Mouse (Mus musculus): ENCODE measurements around the gene Cers6.

Cers6 gene

GRCm38 (mm10) chr2:69064759-69065158, 203.5 kb downstream of the Cers6 start:
- TF ChIP-seq CTCF (conservative IDR thresholded peaks at IDR 0.05; ENCODE audit: low read length) (no peak), NANOG (IDR thresholded peaks at IDR 0.05; ENCODE audit: borderline replicate concordance, low read length) (no peak), POU5F1 (IDR thresholded peaks at IDR 0.05; ENCODE audit: borderline replicate concordance, low read length) (no peak)
- Histone ChIP-seq H3K4me1 (replicated peaks; ENCODE audit: low read depth, low read length) (no peaks in the 10 kb centered on the region), H3K36me3 (ENCODE audit: insufficient read depth, low read length) (no peaks in the 10 kb centered on the region), H3K9me3 (ENCODE audit: low read length) (peaks cover 4% of the 10 kb centered on the region; the same call in 1 of the 2 replicates), H3K4me3 (replicated peaks; ENCODE audit: low read length) (no peak overlapping the region), H3K27me3 (ENCODE audit: insufficient read depth, low read length) (no peaks in the 10 kb centered on the region)

DNA sequence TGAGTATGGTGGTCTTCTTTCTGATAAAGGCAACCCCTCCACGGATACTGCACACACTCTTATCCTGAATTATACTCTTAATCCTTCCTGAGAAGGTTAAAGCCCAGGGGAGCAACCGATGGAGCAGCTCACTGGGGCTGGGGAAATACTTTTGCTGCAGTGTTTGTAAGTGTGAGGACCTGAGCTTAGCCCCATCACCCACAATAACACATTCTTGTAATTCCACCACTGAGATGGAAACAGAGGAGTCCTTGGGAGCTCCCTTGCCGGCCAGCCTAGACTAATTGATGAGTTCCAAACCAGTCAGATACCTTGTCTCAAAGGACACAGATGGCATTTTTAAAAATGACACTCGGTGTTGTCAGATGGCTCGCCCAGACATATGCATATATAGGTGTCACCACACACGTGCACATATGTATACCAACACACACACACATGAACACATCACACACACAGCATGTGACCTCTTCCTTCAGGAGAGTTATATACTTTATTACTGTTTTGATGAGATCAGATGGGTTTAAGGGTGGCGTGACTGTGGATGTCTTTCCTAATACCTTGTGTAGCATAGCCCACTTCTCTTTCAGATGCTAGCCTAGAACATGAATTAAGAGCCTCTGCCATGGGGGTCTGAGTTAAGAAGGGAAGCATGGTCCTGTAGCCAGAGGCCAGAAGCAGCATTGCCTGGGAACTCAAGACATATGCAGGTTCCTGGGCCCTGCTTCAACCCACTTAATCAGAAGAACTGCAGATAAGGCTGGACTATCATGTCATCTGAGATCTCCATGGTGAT, 210.4 kb downstream of the Cers6 start:
- TF ChIP-seq NANOG (IDR thresholded peaks at IDR 0.05; ENCODE audit: borderline replicate concordance, low read length) (no peak), POU5F1 (IDR thresholded peaks at IDR 0.05; ENCODE audit: borderline replicate concordance, low read length) (no peak), CTCF (conservative IDR thresholded peaks at IDR 0.05; ENCODE audit: low read length) (no peak)
- Histone ChIP-seq H3K9me3 (ENCODE audit: low read length) (no peaks in the 10 kb centered on the region), H3K27me3 (ENCODE audit: insufficient read depth, low read length) (no peaks in the 10 kb centered on the region), H3K4me3 (replicated peaks; ENCODE audit: low read length) (no peak overlapping the region), H3K4me1 (replicated peaks; ENCODE audit: low read depth, low read length) (no peaks in the 10 kb centered on the region), H3K36me3 (ENCODE audit: insufficient read depth, low read length) (no peaks in the 10 kb centered on the region)

DNA sequence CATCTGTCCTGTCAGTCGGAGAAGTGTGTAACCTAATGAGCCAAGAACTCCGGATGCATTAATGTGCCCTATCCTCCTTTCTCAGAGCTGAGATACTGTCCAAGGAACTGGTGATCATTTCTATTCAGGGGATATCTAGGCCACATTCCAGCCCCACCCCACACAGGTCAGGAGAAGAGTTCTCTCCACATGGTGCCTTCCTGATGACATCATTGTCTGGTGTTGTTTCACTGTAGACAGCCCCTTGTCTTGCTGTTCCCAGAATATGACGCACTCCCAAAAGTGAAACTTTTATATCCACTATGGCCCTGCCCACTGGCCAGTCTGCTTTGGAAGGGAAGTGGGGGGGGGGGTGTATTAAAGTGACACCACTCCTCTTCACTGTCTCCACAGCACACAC, 215.9 kb downstream of the Cers6 start:
- TF ChIP-seq POU5F1 (IDR thresholded peaks at IDR 0.05; ENCODE audit: borderline replicate concordance, low read length): no peak
- no peak for TF ChIP-seq NANOG (IDR thresholded peaks at IDR 0.05; ENCODE audit: borderline replicate concordance, low read length)
- no peak for TF ChIP-seq CTCF (conservative IDR thresholded peaks at IDR 0.05; ENCODE audit: low read length)
- no peak overlapping the region for H3K4me3 ChIP-seq (replicated peaks; ENCODE audit: low read length)
- H3K36me3 ChIP-seq (ENCODE audit: insufficient read depth, low read length): no peaks in the 10 kb centered on the region
- H3K27me3 ChIP-seq (ENCODE audit: insufficient read depth, low read length): no peaks in the 10 kb centered on the region
- peaks cover 5% of the 10 kb centered on the region; the same call in 1 of the 2 replicates for H3K4me1 ChIP-seq (replicated peaks; ENCODE audit: low read depth, low read length)
- H3K9me3 ChIP-seq (ENCODE audit: low read length): no peaks in the 10 kb centered on the region

- no peak for TF ChIP-seq POU5F1 (IDR thresholded peaks at IDR 0.05; ENCODE audit: borderline replicate concordance, low read length)
- no peak for TF ChIP-seq NANOG (IDR thresholded peaks at IDR 0.05; ENCODE audit: borderline replicate concordance, low read length)
- TF ChIP-seq CTCF (conservative IDR thresholded peaks at IDR 0.05; ENCODE audit: low read length): no peak
- H3K27me3 ChIP-seq (ENCODE audit: insufficient read depth, low read length): no peaks in the 10 kb centered on the region
- no peaks in the 10 kb centered on the region for H3K9me3 ChIP-seq (ENCODE audit: low read length)
- H3K4me1 ChIP-seq (replicated peaks; ENCODE audit: low read depth, low read length): peaks cover 5% of the 10 kb centered on the region; the same call in 1 of the 2 replicates
- H3K36me3 ChIP-seq (ENCODE audit: insufficient read depth, low read length): no peaks in the 10 kb centered on the region
- no peak overlapping the region for H3K4me3 ChIP-seq (replicated peaks; ENCODE audit: low read length)
These were observed 219.5 kb downstream of the Cers6 start for GRCm38 (mm10) chr2:69080760-69081159.

- Histone ChIP-seq H3K4me3 (replicated peaks; ENCODE audit: low read length) (no peak overlapping the region), H3K9me3 (ENCODE audit: low read length) (no peaks in the 10 kb centered on the region), H3K36me3 (ENCODE audit: insufficient read depth, low read length) (no peaks in the 10 kb centered on the region), H3K4me1 (replicated peaks; ENCODE audit: low read depth, low read length) (no peaks in the 10 kb centered on the region), H3K27me3 (ENCODE audit: insufficient read depth, low read length) (no peaks in the 10 kb centered on the region)
- TF ChIP-seq NANOG (IDR thresholded peaks at IDR 0.05; ENCODE audit: borderline replicate concordance, low read length): no peak
- no peak for TF ChIP-seq CTCF (conservative IDR thresholded peaks at IDR 0.05; ENCODE audit: low read length)
- TF ChIP-seq POU5F1 (IDR thresholded peaks at IDR 0.05; ENCODE audit: borderline replicate concordance, low read length): no peak
These were observed 221.4 kb downstream of the Cers6 start for GRCm38 (mm10) chr2:69082499-69083197.

GRCm38 (mm10) chr2:69083198-69083509, 221.9 kb downstream of the Cers6 start:
- Histone ChIP-seq H3K4me1 (replicated peaks; ENCODE audit: low read depth, low read length) (no peaks in the 10 kb centered on the region), H3K36me3 (ENCODE audit: insufficient read depth, low read length) (no peaks in the 10 kb centered on the region), H3K27me3 (ENCODE audit: insufficient read depth, low read length) (no peaks in the 10 kb centered on the region), H3K9me3 (ENCODE audit: low read length) (no peaks in the 10 kb centered on the region), H3K4me3 (replicated peaks; ENCODE audit: low read length) (no peak overlapping the region)
- TF ChIP-seq NANOG (IDR thresholded peaks at IDR 0.05; ENCODE audit: borderline replicate concordance, low read length): no peak
- no peak for TF ChIP-seq CTCF (conservative IDR thresholded peaks at IDR 0.05; ENCODE audit: low read length)
- TF ChIP-seq POU5F1 (IDR thresholded peaks at IDR 0.05; ENCODE audit: borderline replicate concordance, low read length): no peak

DNA sequence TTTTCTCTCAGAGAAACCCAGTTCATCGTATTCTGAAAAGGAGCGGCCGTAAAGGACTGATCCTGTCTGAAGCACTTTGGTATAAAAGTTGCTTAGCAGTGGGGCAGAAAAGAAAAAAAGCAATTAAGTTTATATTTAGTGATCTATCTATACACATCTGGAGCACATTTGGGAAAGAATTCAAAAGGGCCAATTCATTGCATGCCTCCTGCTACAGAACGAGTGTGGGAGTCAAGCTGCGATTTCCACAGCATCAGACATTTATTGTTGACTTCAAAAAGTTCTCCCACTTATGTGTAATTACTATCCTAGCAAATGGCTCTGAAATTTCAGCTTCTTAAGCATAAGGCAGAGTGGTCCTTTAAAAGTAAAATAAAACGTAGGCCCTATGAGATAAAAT, 223.2 kb downstream of the Cers6 start:
- H3K9me3 ChIP-seq (ENCODE audit: low read length): no peaks in the 10 kb centered on the region
- no peaks in the 10 kb centered on the region for H3K4me1 ChIP-seq (replicated peaks; ENCODE audit: low read depth, low read length)
- no peak overlapping the region for H3K4me3 ChIP-seq (replicated peaks; ENCODE audit: low read length)
- H3K27me3 ChIP-seq (ENCODE audit: insufficient read depth, low read length): no peaks in the 10 kb centered on the region
- no peaks in the 10 kb centered on the region for H3K36me3 ChIP-seq (ENCODE audit: insufficient read depth, low read length)
- no peak for TF ChIP-seq CTCF (conservative IDR thresholded peaks at IDR 0.05; ENCODE audit: low read length)
- TF ChIP-seq NANOG (IDR thresholded peaks at IDR 0.05; ENCODE audit: borderline replicate concordance, low read length): no peak
- no peak for TF ChIP-seq POU5F1 (IDR thresholded peaks at IDR 0.05; ENCODE audit: borderline replicate concordance, low read length)

- Histone ChIP-seq H3K4me3 (replicated peaks; ENCODE audit: low read length) (no peak overlapping the region), H3K4me1 (replicated peaks; ENCODE audit: low read depth, low read length) (no peaks in the 10 kb centered on the region), H3K27me3 (ENCODE audit: insufficient read depth, low read length) (no peaks in the 10 kb centered on the region), H3K36me3 (ENCODE audit: insufficient read depth, low read length) (no peaks in the 10 kb centered on the region), H3K9me3 (ENCODE audit: low read length) (no peaks in the 10 kb centered on the region)
- no peak for TF ChIP-seq NANOG (IDR thresholded peaks at IDR 0.05; ENCODE audit: borderline replicate concordance, low read length)
- no peak for TF ChIP-seq POU5F1 (IDR thresholded peaks at IDR 0.05; ENCODE audit: borderline replicate concordance, low read length)
- no peak for TF ChIP-seq CTCF (conservative IDR thresholded peaks at IDR 0.05; ENCODE audit: low read length)
These were observed 225.4 kb downstream of the Cers6 start for GRCm38 (mm10) chr2:69086505-69087260.

Data from E14TG2a.4 (cell line).